Mouse (Mus musculus) hindbrain, embryonic 12.5 days (tissue): ENCODE measurements at regions not wholly inside any gene's neighbourhood (a gene's known extent, or its start where the extent isn't known, plus 50 kb on each side); places are given as distances from the start of the nearest gene placed in this dataset.

Experiments
- ATAC-seq: fragments of 200-750 bp; cut with Nextera tagmentation; 2 replicates; pipeline ENCODE4 v1.8.0; 2017; ENCODE audit warnings: moderate TSS enrichment; ENCODE audit not compliant: low FRiP score
- H3K27ac ChIP-seq: fragments of 300-500 bp; sonication (generic); 2 replicates; pipeline ENCODE4 v1.5.1; 2016; ENCODE audit warnings: mild to moderate bottlenecking
- H3K27me3 ChIP-seq: fragments of 300-500 bp; sonication (generic); 2 replicates; pipeline ENCODE4 v1.6.1; 2016; ENCODE audit warnings: mild to moderate bottlenecking
- H3K36me3 ChIP-seq: fragments of 300-500 bp; sonication (generic); 2 replicates; pipeline ENCODE4 v1.6.1; 2016; ENCODE audit warnings: mild to moderate bottlenecking
- H3K4me1 ChIP-seq: fragments of 300-500 bp; sonication (generic); 2 replicates; pipeline ENCODE4 v1.6.1; 2016
- H3K4me2 ChIP-seq: fragments of 300-500 bp; sonication (generic); replicated peaks from 2 replicates; pipeline ENCODE4 v1.6.1; 2016; ENCODE audit warnings: mild to moderate bottlenecking
- H3K4me3 ChIP-seq: fragments of 300-500 bp; sonication (generic); 2 replicates; pipeline ENCODE4 v1.5.1; 2016; ENCODE audit warnings: mild to moderate bottlenecking
- H3K9ac ChIP-seq: fragments of 300-500 bp; sonication (generic); 2 replicates; pipeline ENCODE4 v1.6.1; 2016; ENCODE audit warnings: mild to moderate bottlenecking, moderate library complexity
- H3K9me3 ChIP-seq: fragments of 300-500 bp; sonication (generic); replicated peaks from 2 replicates; pipeline ENCODE4 v1.6.1; 2016; ENCODE audit warnings: mild to moderate bottlenecking
- WGBS: fragments of 180-500 bp; shearing (Covaris S2); methylation state at CpG from one replicate; pipeline ENCODE4 v1.1.7; 2016; 5-methylcytosine and 5-hydroxymethylcytosine counted together

- ATAC-seq = no peak
- Histone ChIP-seq H3K27me3 (no peaks in the 10 kb centered on the region), H3K4me2 (no peak overlapping the region), H3K4me3 (no peak overlapping the region), H3K4me1 (no peaks in the 10 kb centered on the region), H3K27ac (no peak overlapping the region), H3K9me3 (no peaks in the 10 kb centered on the region), H3K36me3 (no peaks in the 10 kb centered on the region), H3K9ac (no peak overlapping the region)
- WGBS = 85% methylated on average over 3 of the region's 3 CpGs
Observed at GRCm38 (mm10) chr9:93005182-93005953, 463.3 kb downstream of the Plod2 start.

GRCm38 (mm10) chr9:93008511-93009302, 466.7 kb downstream of the Plod2 start:
- no peak overlapping the region for H3K9ac ChIP-seq
- 61% methylated on average over 4 of the region's 4 CpGs for WGBS
- ATAC-seq = no peak

GRCm38 (mm10) chr9:93044298-93044912, 502.4 kb downstream of the Plod2 start:
- 76% methylated on average over 10 of the region's 10 CpGs for WGBS
- Histone ChIP-seq H3K9ac (no peak overlapping the region), H3K9me3 (no peaks in the 10 kb centered on the region), H3K4me2 (no peak overlapping the region), H3K27me3 (no peaks in the 10 kb centered on the region), H3K27ac (no peak overlapping the region), H3K4me1 (no peaks in the 10 kb centered on the region), H3K36me3 (no peaks in the 10 kb centered on the region), H3K4me3 (no peak overlapping the region)
- no peak for ATAC-seq

More at GRCm38 (mm10) chr9:93008511-93009302, 466.7 kb downstream of the Plod2 start:
- Histone ChIP-seq H3K27me3 (no peaks in the 10 kb centered on the region), H3K4me2 (no peak overlapping the region), H3K9me3 (no peaks in the 10 kb centered on the region), H3K4me1 (no peaks in the 10 kb centered on the region), H3K27ac (no peak overlapping the region), H3K4me3 (no peak overlapping the region), H3K36me3 (no peaks in the 10 kb centered on the region)

GRCm38 (mm10) chr9:93072140-93072539, 530.1 kb downstream of the Plod2 start:
- Histone ChIP-seq H3K4me2 (no peak overlapping the region), H3K36me3 (no peaks in the 10 kb centered on the region), H3K9me3 (no peaks in the 10 kb centered on the region), H3K4me1 (no peaks in the 10 kb centered on the region), H3K27ac (no peak overlapping the region), H3K4me3 (no peak overlapping the region), H3K9ac (no peak overlapping the region), H3K27me3 (no peaks in the 10 kb centered on the region)
- 67% methylated on average over 3 of the region's 3 CpGs for WGBS
- ATAC-seq = no peak

- H3K27me3 ChIP-seq = no peaks in the 10 kb centered on the region
- no peak overlapping the region for H3K9ac ChIP-seq
- no peak overlapping the region for H3K27ac ChIP-seq
- no peaks in the 10 kb centered on the region for H3K4me1 ChIP-seq
- WGBS = 80% methylated on average over 1 of the region's 1 CpGs
- H3K4me2 ChIP-seq = no peak overlapping the region
- H3K36me3 ChIP-seq = no peaks in the 10 kb centered on the region
- H3K9me3 ChIP-seq = no peaks in the 10 kb centered on the region
- H3K4me3 ChIP-seq = no peak overlapping the region
- ATAC-seq = no peak
Observed at GRCm38 (mm10) chr9:93083114-93083513, 541.1 kb downstream of the Plod2 start.

GRCm38 (mm10) chr9:93098008-93098581, 556.1 kb downstream of the Plod2 start:
- no peak overlapping the region for H3K9ac ChIP-seq
- no peak overlapping the region for H3K27ac ChIP-seq
- no peaks in the 10 kb centered on the region for H3K4me1 ChIP-seq
- no peaks in the 10 kb centered on the region for H3K9me3 ChIP-seq
- 68% methylated on average over 1 of the region's 1 CpGs for WGBS
- no peak for ATAC-seq
- H3K4me2 ChIP-seq = no peak overlapping the region
- H3K4me3 ChIP-seq = no peak overlapping the region
- no peaks in the 10 kb centered on the region for H3K27me3 ChIP-seq
- no peaks in the 10 kb centered on the region for H3K36me3 ChIP-seq

GRCm38 (mm10) chr9:93130561-93130960, 588.5 kb downstream of the Plod2 start:
- 63% methylated on average over 1 of the region's 1 CpGs for WGBS
- no peak overlapping the region for H3K27ac ChIP-seq
- no peak for ATAC-seq
- no peak overlapping the region for H3K4me3 ChIP-seq
- no peaks in the 10 kb centered on the region for H3K4me1 ChIP-seq
- H3K27me3 ChIP-seq = no peaks in the 10 kb centered on the region
- no peaks in the 10 kb centered on the region for H3K9me3 ChIP-seq
- H3K4me2 ChIP-seq = no peak overlapping the region
- no peaks in the 10 kb centered on the region for H3K36me3 ChIP-seq
- no peak overlapping the region for H3K9ac ChIP-seq

- Histone ChIP-seq H3K36me3 (no peaks in the 10 kb centered on the region), H3K9ac (no peak overlapping the region), H3K4me1 (no peaks in the 10 kb centered on the region), H3K4me3 (no peak overlapping the region), H3K27me3 (no peaks in the 10 kb centered on the region), H3K4me2 (no peak overlapping the region), H3K27ac (no peak overlapping the region), H3K9me3 (no peaks in the 10 kb centered on the region)
- ATAC-seq = no peak
Observed at GRCm38 (mm10) chr9:93131620-93132200, 589.7 kb downstream of the Plod2 start.

GRCm38 (mm10) chr9:93136349-93136748, 594.3 kb downstream of the Plod2 start:
- WGBS = 90% methylated on average over 1 of the region's 1 CpGs
- no peaks in the 10 kb centered on the region for H3K9me3 ChIP-seq
- no peak overlapping the region for H3K4me3 ChIP-seq
- ATAC-seq = no peak
- H3K4me2 ChIP-seq = no peak overlapping the region
- H3K36me3 ChIP-seq = no peaks in the 10 kb centered on the region
- no peak overlapping the region for H3K9ac ChIP-seq
- no peak overlapping the region for H3K27ac ChIP-seq
- no peaks in the 10 kb centered on the region for H3K4me1 ChIP-seq
- no peaks in the 10 kb centered on the region for H3K27me3 ChIP-seq

- no peak overlapping the region for H3K9ac ChIP-seq
- no peak for ATAC-seq
Observed at GRCm38 (mm10) chr9:93170071-93170470, 628.0 kb downstream of the Plod2 start.

GRCm38 (mm10) chr9:93186638-93187037, 644.6 kb downstream of the Plod2 start:
- H3K9ac ChIP-seq = no peak overlapping the region
- H3K4me1 ChIP-seq = no peaks in the 10 kb centered on the region
- no peak overlapping the region for H3K4me3 ChIP-seq
- H3K27me3 ChIP-seq = no peaks in the 10 kb centered on the region
- no peaks in the 10 kb centered on the region for H3K9me3 ChIP-seq
- no peak overlapping the region for H3K27ac ChIP-seq
- no peak for ATAC-seq
- 67% methylated on average over 1 of the region's 1 CpGs for WGBS
- H3K36me3 ChIP-seq = no peaks in the 10 kb centered on the region
- no peak overlapping the region for H3K4me2 ChIP-seq

More at GRCm38 (mm10) chr9:93170071-93170470, 628.0 kb downstream of the Plod2 start:
- no peaks in the 10 kb centered on the region for H3K9me3 ChIP-seq
- no peak overlapping the region for H3K4me2 ChIP-seq
- H3K4me3 ChIP-seq = no peak overlapping the region
- no peak overlapping the region for H3K27ac ChIP-seq
- H3K36me3 ChIP-seq = no peaks in the 10 kb centered on the region
- H3K27me3 ChIP-seq = no peaks in the 10 kb centered on the region
- no peaks in the 10 kb centered on the region for H3K4me1 ChIP-seq

GRCm38 (mm10) chr9:93232562-93232961, 690.5 kb downstream of the Plod2 start:
- Histone ChIP-seq H3K4me3 (no peak overlapping the region), H3K27ac (no peak overlapping the region), H3K4me2 (no peak overlapping the region), H3K27me3 (no peaks in the 10 kb centered on the region), H3K36me3 (no peaks in the 10 kb centered on the region), H3K9me3 (no peaks in the 10 kb centered on the region), H3K9ac (no peak overlapping the region), H3K4me1 (no peaks in the 10 kb centered on the region)
- ATAC-seq = no peak
